Mouse (Mus musculus): Measurements from ENCODE around the gene Gstt4.

DNA sequence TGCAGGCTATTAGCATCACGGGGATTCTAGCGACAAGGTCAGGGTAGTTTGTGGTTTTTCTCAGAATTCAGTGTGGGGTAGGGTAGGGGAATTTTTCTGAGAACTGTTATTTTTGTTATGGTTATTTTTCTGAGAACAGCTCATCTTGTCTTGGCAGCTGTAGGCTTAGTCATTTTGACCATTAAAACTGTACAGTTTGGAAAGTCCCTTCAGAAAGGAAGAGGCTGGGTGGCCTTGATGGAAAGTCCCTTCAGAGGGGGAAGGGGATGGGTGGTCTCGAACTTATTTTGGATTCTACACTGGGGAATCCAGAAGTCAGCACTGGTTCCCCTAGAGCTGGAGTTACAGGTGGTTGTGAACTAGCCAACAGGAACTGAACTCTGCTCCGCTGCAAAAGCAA is 2.2 kb upstream of the Gstt4 start:
- no peak for TF ChIP-seq CTCF (IDR thresholded peaks at IDR 0.05; ENCODE audit: low read depth, low read length)
- no peak for TF ChIP-seq GATA1 (IDR thresholded peaks at IDR 0.05; ENCODE audit: borderline replicate concordance, low read length)
- no peak for TF ChIP-seq TAL1 (conservative IDR thresholded peaks at IDR 0.05; ENCODE audit: low read depth, low read length)
- no peak for TF ChIP-seq POLR2AphosphoS5 (IDR thresholded peaks at IDR 0.05; ENCODE audit: insufficient replicate concordance, low read depth, low read length)
- no peak for TF ChIP-seq GATA2 (IDR thresholded peaks at IDR 0.05; ENCODE audit: borderline replicate concordance, low read depth, low read length)
